Mouse (Mus musculus): ENCODE measurements around the gene Mapkbp1.

GRCm38 (mm10) chr2:120049632-120050274 lies 77.3 kb downstream of the Mapkbp1 start:
- TF ChIP-seq CTCF (IDR thresholded peaks at IDR 0.05; ENCODE audit: low read depth, low read length) (no peak), POLR2A (IDR thresholded peaks at IDR 0.05; ENCODE audit: borderline replicate concordance, low read depth, low read length) (no peak)

All from bone marrow macrophage, adult 2 months (primary cell).